Mouse (Mus musculus): ENCODE measurements around the gene Anp32b. TPM values are rescaled to one million over a fixed set of nuclear protein-coding genes. Genes with fewer than 3 reads are reported as not detected.

Anp32b gene
- total RNA-seq (2021) (10 to 100 TPM; 53.5 to 57.8 TPM), polyA plus RNA-seq (2012; rRNA removed) (9.5 and 14.2 TPM in 2 replicates)
- long read RNA-seq, transcript Anp32b-201 (7 exons, 1,716 nt) = major isoform, 31 of 42 reads
- long read RNA-seq, partial matches to known transcripts = 2 of 42 reads
- long read RNA-seq, other reads (novel, unspliced or antisense) = 9 of 42 reads

GRCm38 (mm10) chr4:46450519-46451131 lies at the start of gene Anp32b:
Anp32b (plus strand) TSS chr4:46450902.
- peak; percentile 38; the same call in 1 of the 2 replicates for TF ChIP-seq POLR2A (IDR thresholded peaks at IDR 0.05; ENCODE audit: insufficient read depth, low read depth, low read length)
- TF ChIP-seq CTCF (IDR thresholded peaks at IDR 0.05) = peak; percentile 80
- TF ChIP-seq EP300 (IDR thresholded peaks at IDR 0.05; ENCODE audit: insufficient read depth, low read depth, low read length) = no peak
- Histone ChIP-seq H3K4me3 (peak within 1 kb of the TSS; percentile 95), H3K4me1 (ENCODE audit: control insufficient read depth, insufficient read depth, low read length) (peaks cover 8% of the 10 kb centered on the region), H3K27ac (peak within 1 kb of the TSS; percentile 87), H3K27me3 (ENCODE audit: control insufficient read depth, insufficient read depth, low read length) (no peaks in the 10 kb centered on the region), H3K36me3 (ENCODE audit: control insufficient read depth, insufficient read depth, low read length) (no peaks in the 10 kb centered on the region), H3K9ac (ENCODE audit: low read depth, low read length) (peak within 1 kb of the TSS; percentile 93), H3K79me2 (replicated peaks; ENCODE audit: control insufficient read depth, insufficient read depth, low read length) (peaks cover 2% of the 10 kb centered on the region)
- intact Hi-C loops (cut with DNase I) = loop anchor here (5.0 to 10.0 kb wide), 2 partner anchors 146 to 253 kb away; partner anchors contain the start of gene Xpa
- DNase-seq = peak; percentile 96 to 97
- WGBS = under 1% methylated on average over 64 of the region's 66 CpGs

- no peaks in the 10 kb centered on the region for H3K4me1 ChIP-seq (ENCODE audit: control insufficient read depth, insufficient read depth, low read length)
- no peaks in the 10 kb centered on the region for H3K79me2 ChIP-seq (replicated peaks; ENCODE audit: control insufficient read depth, insufficient read depth, low read length)
- H3K9ac ChIP-seq (ENCODE audit: low read depth, low read length) = no peak overlapping the region
- intact Hi-C loops (cut with DNase I) = no loop called here
- WGBS = 59% methylated on average over 6 of the region's 6 CpGs
- no peak for DNase-seq
- TF ChIP-seq POLR2A (IDR thresholded peaks at IDR 0.05; ENCODE audit: insufficient read depth, low read depth, low read length) = no peak
- no peak for TF ChIP-seq EP300 (IDR thresholded peaks at IDR 0.05; ENCODE audit: insufficient read depth, low read depth, low read length)
- TF ChIP-seq CTCF (IDR thresholded peaks at IDR 0.05) = no peak
- no peak overlapping the region for H3K27ac ChIP-seq
- no peak overlapping the region for H3K4me3 ChIP-seq
- no peaks in the 10 kb centered on the region for H3K36me3 ChIP-seq (ENCODE audit: control insufficient read depth, insufficient read depth, low read length)
- H3K27me3 ChIP-seq (ENCODE audit: control insufficient read depth, insufficient read depth, low read length) = no peaks in the 10 kb centered on the region
These were observed 46.5 kb upstream of the Anp32b start for GRCm38 (mm10) chr4:46404042-46404795.

GRCm38 (mm10) chr4:46406966-46407703 lies 43.6 kb upstream of the Anp32b start:
- H3K9ac ChIP-seq (ENCODE audit: low read depth, low read length) = no peak overlapping the region
- 85% methylated on average over 8 of the region's 8 CpGs for WGBS
- no peak overlapping the region for H3K27ac ChIP-seq
- no peak overlapping the region for H3K4me3 ChIP-seq
- H3K4me1 ChIP-seq (ENCODE audit: control insufficient read depth, insufficient read depth, low read length) = no peaks in the 10 kb centered on the region
- no peak for DNase-seq
- H3K27me3 ChIP-seq (ENCODE audit: control insufficient read depth, insufficient read depth, low read length) = no peaks in the 10 kb centered on the region
- TF ChIP-seq EP300 (IDR thresholded peaks at IDR 0.05; ENCODE audit: insufficient read depth, low read depth, low read length) (no peak), CTCF (IDR thresholded peaks at IDR 0.05) (no peak), POLR2A (IDR thresholded peaks at IDR 0.05; ENCODE audit: insufficient read depth, low read depth, low read length) (no peak)
- no peaks in the 10 kb centered on the region for H3K36me3 ChIP-seq (ENCODE audit: control insufficient read depth, insufficient read depth, low read length)
- intact Hi-C loops (cut with DNase I) = no loop called here
- H3K79me2 ChIP-seq (replicated peaks; ENCODE audit: control insufficient read depth, insufficient read depth, low read length) = no peaks in the 10 kb centered on the region

- Histone ChIP-seq H3K9ac (ENCODE audit: low read depth, low read length) (no peak overlapping the region), H3K4me3 (no peak overlapping the region), H3K4me1 (ENCODE audit: control insufficient read depth, insufficient read depth, low read length) (no peaks in the 10 kb centered on the region), H3K27me3 (ENCODE audit: control insufficient read depth, insufficient read depth, low read length) (no peaks in the 10 kb centered on the region), H3K36me3 (ENCODE audit: control insufficient read depth, insufficient read depth, low read length) (no peaks in the 10 kb centered on the region), H3K27ac (no peak overlapping the region), H3K79me2 (replicated peaks; ENCODE audit: control insufficient read depth, insufficient read depth, low read length) (no peaks in the 10 kb centered on the region)
- DNase-seq = no peak
- WGBS = 91% methylated on average over 5 of the region's 5 CpGs
- intact Hi-C loops (cut with DNase I) = no loop called here
- no peak for TF ChIP-seq POLR2A (IDR thresholded peaks at IDR 0.05; ENCODE audit: insufficient read depth, low read depth, low read length)
- no peak for TF ChIP-seq EP300 (IDR thresholded peaks at IDR 0.05; ENCODE audit: insufficient read depth, low read depth, low read length)
- TF ChIP-seq CTCF (IDR thresholded peaks at IDR 0.05) = no peak
These were observed 40.0 kb upstream of the Anp32b start for GRCm38 (mm10) chr4:46410677-46411076.

GRCm38 (mm10) chr4:46411489-46411888 lies 39.2 kb upstream of the Anp32b start:
- H3K4me3 ChIP-seq = no peak overlapping the region
- no peak overlapping the region for H3K9ac ChIP-seq (ENCODE audit: low read depth, low read length)
- H3K79me2 ChIP-seq (replicated peaks; ENCODE audit: control insufficient read depth, insufficient read depth, low read length) = no peaks in the 10 kb centered on the region
- no peak for TF ChIP-seq POLR2A (IDR thresholded peaks at IDR 0.05; ENCODE audit: insufficient read depth, low read depth, low read length)
- no peak for TF ChIP-seq CTCF (IDR thresholded peaks at IDR 0.05)
- TF ChIP-seq EP300 (IDR thresholded peaks at IDR 0.05; ENCODE audit: insufficient read depth, low read depth, low read length) = no peak
- no peak overlapping the region for H3K27ac ChIP-seq
- DNase-seq = peak in 1 of 2 experiments; percentile 44
- H3K36me3 ChIP-seq (ENCODE audit: control insufficient read depth, insufficient read depth, low read length) = no peaks in the 10 kb centered on the region
- H3K27me3 ChIP-seq (ENCODE audit: control insufficient read depth, insufficient read depth, low read length) = no peaks in the 10 kb centered on the region
- WGBS = 51% methylated on average over 6 of the region's 6 CpGs
- no peaks in the 10 kb centered on the region for H3K4me1 ChIP-seq (ENCODE audit: control insufficient read depth, insufficient read depth, low read length)
- intact Hi-C loops (cut with DNase I) = no loop called here
